Mouse (Mus musculus): ENCODE data around the gene E2f8.

GRCm38 (mm10) chr7:48877786-48878390, 3.5 kb downstream of the E2f8 start:
- TF ChIP-seq CTCF (IDR thresholded peaks at IDR 0.05; ENCODE audit: extremely low read depth, insufficient read depth, insufficient read length, insufficient replicate concordance) (no peak), POLR2A (IDR thresholded peaks at IDR 0.05; ENCODE audit: low read depth, low read length) (no peak)
